Mouse (Mus musculus): ENCODE data around the gene Gm45716. TPM values are rescaled to one million over a fixed set of nuclear protein-coding genes. Genes with fewer than 3 reads are reported as not detected.

The Gm45716 gene
- polyA plus RNA-seq, 1 experiment from 2014 or later = 21.4 TPM

GRCm38 (mm10) chr11:90169200-90170013, 18.1 kb upstream of the Gm45716 start:
- H3K27me3 ChIP-seq (replicated peaks; ENCODE audit: control insufficient read depth, insufficient read depth, low read length) = no peaks in the 10 kb centered on the region
- H3K36me3 ChIP-seq (ENCODE audit: control insufficient read depth, insufficient read depth, low read length) = no peaks in the 10 kb centered on the region
- no peak overlapping the region for H3K27ac ChIP-seq (ENCODE audit: low read depth, low read length)
- ATAC-seq (peak; percentile 77), DNase-seq (ENCODE audit: low spot score) (no peak)
- H3K4me3 ChIP-seq (ENCODE audit: low read depth, low read length) = peak overlapping the region; percentile 17; the same call in 1 of the 2 replicates
- no peaks in the 10 kb centered on the region for H3K9me3 ChIP-seq (replicated peaks; ENCODE audit: control insufficient read depth, low read length)
- H3K4me1 ChIP-seq (ENCODE audit: control insufficient read depth, insufficient read depth, low read length) = no peaks in the 10 kb centered on the region
- H3K4me2 ChIP-seq (ENCODE audit: low read length) = peak overlapping the region; percentile 49
- 58% methylated on average over 20 of the region's 20 CpGs for WGBS
- peak overlapping the region; percentile 49; the same call in 1 of the 2 replicates for H3K9ac ChIP-seq (ENCODE audit: low read length)

- H3K9me3 ChIP-seq (replicated peaks; ENCODE audit: control insufficient read depth, low read length) = no peaks in the 10 kb centered on the region
- ATAC-seq = peak; percentile 96
- DNase-seq (ENCODE audit: low spot score) = peak; percentile 93
- H3K27ac ChIP-seq (ENCODE audit: low read depth, low read length) = no peak overlapping the region
- peak overlapping the region; percentile 17; the same call in 1 of the 2 replicates for H3K4me3 ChIP-seq (ENCODE audit: low read depth, low read length)
- H3K36me3 ChIP-seq (ENCODE audit: control insufficient read depth, insufficient read depth, low read length) = no peaks in the 10 kb centered on the region
- H3K4me2 ChIP-seq (ENCODE audit: low read length) = peak overlapping the region; percentile 49
- H3K27me3 ChIP-seq (replicated peaks; ENCODE audit: control insufficient read depth, insufficient read depth, low read length) = no peaks in the 10 kb centered on the region
- H3K9ac ChIP-seq (ENCODE audit: low read length) = peak overlapping the region; percentile 49; the same call in 1 of the 2 replicates
- H3K4me1 ChIP-seq (ENCODE audit: control insufficient read depth, insufficient read depth, low read length) = no peaks in the 10 kb centered on the region
- WGBS = under 1% methylated on average over 7 of the region's 7 CpGs
Observed at GRCm38 (mm10) chr11:90170014-90170320, 17.5 kb upstream of the Gm45716 start.

GRCm38 (mm10) chr11:90172331-90172730, 15.2 kb upstream of the Gm45716 start:
- no peak for ATAC-seq
- Histone ChIP-seq H3K4me3 (ENCODE audit: low read depth, low read length) (no peak overlapping the region), H3K9ac (ENCODE audit: low read length) (no peak overlapping the region), H3K9me3 (replicated peaks; ENCODE audit: control insufficient read depth, low read length) (no peaks in the 10 kb centered on the region), H3K36me3 (ENCODE audit: control insufficient read depth, insufficient read depth, low read length) (no peaks in the 10 kb centered on the region), H3K27me3 (replicated peaks; ENCODE audit: control insufficient read depth, insufficient read depth, low read length) (no peaks in the 10 kb centered on the region), H3K4me1 (ENCODE audit: control insufficient read depth, insufficient read depth, low read length) (no peaks in the 10 kb centered on the region), H3K27ac (ENCODE audit: low read depth, low read length) (no peak overlapping the region), H3K4me2 (ENCODE audit: low read length) (no peak overlapping the region)
- WGBS = 85% methylated on average over 6 of the region's 6 CpGs
- DNase-seq (ENCODE audit: low spot score) = no peak

DNA sequence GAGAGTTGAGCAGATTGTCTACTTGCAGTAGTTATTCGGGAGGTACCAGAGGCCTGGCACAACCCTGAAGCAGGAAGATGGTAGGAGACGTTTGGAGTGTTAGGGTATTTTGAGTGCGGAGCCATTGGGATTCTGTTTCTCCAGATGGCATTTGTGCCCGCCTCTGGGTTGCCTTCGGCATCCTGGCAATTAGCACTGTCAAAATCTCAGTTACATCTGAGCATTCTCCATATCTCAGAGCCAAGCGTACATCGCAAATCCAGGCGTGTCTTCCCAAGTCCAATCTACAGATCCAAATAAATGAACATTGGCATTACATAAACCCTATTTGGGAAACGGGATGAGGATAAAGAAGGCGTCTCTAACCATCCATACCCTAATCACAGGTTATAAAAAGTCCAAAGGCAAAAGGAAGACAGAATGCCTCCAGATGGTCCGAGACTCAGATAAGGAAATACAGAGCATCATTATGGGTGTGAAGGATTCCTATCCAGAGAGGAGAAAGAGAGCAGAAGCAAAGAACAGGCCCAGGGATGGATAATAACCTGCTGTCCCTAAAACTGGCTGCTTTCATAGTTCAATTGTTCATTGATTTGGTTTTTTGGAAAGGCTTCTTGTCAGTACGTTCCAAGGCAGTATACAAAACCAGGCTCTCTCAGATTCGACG, 11.7 kb upstream of the Gm45716 start:
- DNase-seq (ENCODE audit: low spot score) = peak; percentile 56
- no peak overlapping the region for H3K27ac ChIP-seq (ENCODE audit: low read depth, low read length)

GRCm38 (mm10) chr11:90177389-90177788, 10.1 kb upstream of the Gm45716 start:
- H3K36me3 ChIP-seq (ENCODE audit: control insufficient read depth, insufficient read depth, low read length) = no peaks in the 10 kb centered on the region
- H3K27me3 ChIP-seq (replicated peaks; ENCODE audit: control insufficient read depth, insufficient read depth, low read length) = no peaks in the 10 kb centered on the region
- DNase-seq (ENCODE audit: low spot score) = no peak
- no peaks in the 10 kb centered on the region for H3K9me3 ChIP-seq (replicated peaks; ENCODE audit: control insufficient read depth, low read length)
- H3K9ac ChIP-seq (ENCODE audit: low read length) = no peak overlapping the region
- WGBS = 92% methylated on average over 6 of the region's 6 CpGs
- no peak overlapping the region for H3K4me2 ChIP-seq (ENCODE audit: low read length)
- ATAC-seq = no peak
- H3K4me3 ChIP-seq (ENCODE audit: low read depth, low read length) = no peak overlapping the region
- no peaks in the 10 kb centered on the region for H3K4me1 ChIP-seq (ENCODE audit: control insufficient read depth, insufficient read depth, low read length)
- no peak overlapping the region for H3K27ac ChIP-seq (ENCODE audit: low read depth, low read length)

More for the DNA sequence above, 11.7 kb upstream of the Gm45716 start:
- no peak overlapping the region for H3K4me3 ChIP-seq (ENCODE audit: low read depth, low read length)
- H3K36me3 ChIP-seq (ENCODE audit: control insufficient read depth, insufficient read depth, low read length) = no peaks in the 10 kb centered on the region
- no peaks in the 10 kb centered on the region for H3K9me3 ChIP-seq (replicated peaks; ENCODE audit: control insufficient read depth, low read length)
- WGBS = 84% methylated on average over 14 of the region's 14 CpGs
- H3K4me2 ChIP-seq (ENCODE audit: low read length) = no peak overlapping the region
- peak; percentile 37; the same call in 1 of the 2 replicates for ATAC-seq
- no peaks in the 10 kb centered on the region for H3K4me1 ChIP-seq (ENCODE audit: control insufficient read depth, insufficient read depth, low read length)
- H3K9ac ChIP-seq (ENCODE audit: low read length) = no peak overlapping the region
- H3K27me3 ChIP-seq (replicated peaks; ENCODE audit: control insufficient read depth, insufficient read depth, low read length) = no peaks in the 10 kb centered on the region

- H3K4me2 ChIP-seq (ENCODE audit: low read length) = no peak overlapping the region
- ATAC-seq = no peak
- no peak overlapping the region for H3K27ac ChIP-seq (ENCODE audit: low read depth, low read length)
- no peak overlapping the region for H3K4me3 ChIP-seq (ENCODE audit: low read depth, low read length)
- H3K36me3 ChIP-seq (ENCODE audit: control insufficient read depth, insufficient read depth, low read length) = no peaks in the 10 kb centered on the region
- H3K9ac ChIP-seq (ENCODE audit: low read length) = no peak overlapping the region
- no peaks in the 10 kb centered on the region for H3K4me1 ChIP-seq (ENCODE audit: control insufficient read depth, insufficient read depth, low read length)
- peak; percentile 78 for DNase-seq (ENCODE audit: low spot score)
- no peaks in the 10 kb centered on the region for H3K27me3 ChIP-seq (replicated peaks; ENCODE audit: control insufficient read depth, insufficient read depth, low read length)
- WGBS = 14% methylated on average over 2 of the region's 2 CpGs
- no peaks in the 10 kb centered on the region for H3K9me3 ChIP-seq (replicated peaks; ENCODE audit: control insufficient read depth, low read length)
Observed at GRCm38 (mm10) chr11:90183361-90183760, 4.1 kb upstream of the Gm45716 start.

- DNase-seq (ENCODE audit: low spot score) (no peak), ATAC-seq (no peak)
- H3K4me1 ChIP-seq (ENCODE audit: control insufficient read depth, insufficient read depth, low read length) = no peaks in the 10 kb centered on the region
- no peak overlapping the region for H3K27ac ChIP-seq (ENCODE audit: low read depth, low read length)
- H3K9ac ChIP-seq (ENCODE audit: low read length) = no peak overlapping the region
- no peaks in the 10 kb centered on the region for H3K36me3 ChIP-seq (ENCODE audit: control insufficient read depth, insufficient read depth, low read length)
- H3K9me3 ChIP-seq (replicated peaks; ENCODE audit: control insufficient read depth, low read length) = no peaks in the 10 kb centered on the region
- H3K4me3 ChIP-seq (ENCODE audit: low read depth, low read length) = no peak overlapping the region
- no peak overlapping the region for H3K4me2 ChIP-seq (ENCODE audit: low read length)
- WGBS = 74% methylated on average over 4 of the region's 4 CpGs
- H3K27me3 ChIP-seq (replicated peaks; ENCODE audit: control insufficient read depth, insufficient read depth, low read length) = no peaks in the 10 kb centered on the region
Observed at GRCm38 (mm10) chr11:90184756-90185155, 2.7 kb upstream of the Gm45716 start.

- H3K36me3 ChIP-seq (ENCODE audit: control insufficient read depth, insufficient read depth, low read length) = no peaks in the 10 kb centered on the region
- ATAC-seq (no peak), DNase-seq (ENCODE audit: low spot score) (no peak)
- WGBS = 99% methylated on average over 3 of the region's 3 CpGs
- H3K4me1 ChIP-seq (ENCODE audit: control insufficient read depth, insufficient read depth, low read length) = no peaks in the 10 kb centered on the region
- H3K4me3 ChIP-seq (ENCODE audit: low read depth, low read length) = no peak overlapping the region
- H3K4me2 ChIP-seq (ENCODE audit: low read length) = no peak overlapping the region
- no peaks in the 10 kb centered on the region for H3K9me3 ChIP-seq (replicated peaks; ENCODE audit: control insufficient read depth, low read length)
- H3K27me3 ChIP-seq (replicated peaks; ENCODE audit: control insufficient read depth, insufficient read depth, low read length) = no peaks in the 10 kb centered on the region
- no peak overlapping the region for H3K9ac ChIP-seq (ENCODE audit: low read length)
- H3K27ac ChIP-seq (ENCODE audit: low read depth, low read length) = no peak overlapping the region
Observed at GRCm38 (mm10) chr11:90190156-90190555, 2.7 kb downstream of the Gm45716 start.

DNA sequence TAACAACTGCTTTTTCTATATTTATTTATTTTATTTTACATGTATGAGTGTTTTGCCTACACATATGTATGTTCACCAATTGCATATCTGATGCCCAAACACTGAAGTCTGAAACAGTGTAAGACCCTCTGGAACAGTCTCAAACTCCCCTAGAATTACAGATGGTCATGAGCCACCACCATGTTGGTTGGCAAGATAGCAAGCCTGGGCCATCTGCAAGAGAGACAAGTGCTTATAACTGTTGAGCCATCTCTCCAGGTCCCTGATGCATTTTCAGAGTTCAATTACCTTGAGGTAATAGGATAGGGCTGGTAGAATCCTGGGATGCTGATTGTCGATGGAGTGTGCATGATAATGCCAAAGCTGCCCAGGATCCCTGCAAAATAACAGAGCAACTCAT, 7.5 kb downstream of the Gm45716 start:
- no peak overlapping the region for H3K27ac ChIP-seq (ENCODE audit: low read depth, low read length)
- H3K27me3 ChIP-seq (replicated peaks; ENCODE audit: control insufficient read depth, insufficient read depth, low read length) = no peaks in the 10 kb centered on the region
- WGBS = 70% methylated on average over 1 of the region's 1 CpGs
- no peaks in the 10 kb centered on the region; the same call in 1 of the 2 replicates for H3K4me1 ChIP-seq (ENCODE audit: control insufficient read depth, insufficient read depth, low read length)
- ATAC-seq = no peak
- DNase-seq (ENCODE audit: low spot score) = peak; percentile 33
- H3K36me3 ChIP-seq (ENCODE audit: control insufficient read depth, insufficient read depth, low read length) = no peaks in the 10 kb centered on the region
- no peak overlapping the region for H3K4me2 ChIP-seq (ENCODE audit: low read length)
- H3K9me3 ChIP-seq (replicated peaks; ENCODE audit: control insufficient read depth, low read length) = no peaks in the 10 kb centered on the region
- H3K9ac ChIP-seq (ENCODE audit: low read length) = no peak overlapping the region
- no peak overlapping the region for H3K4me3 ChIP-seq (ENCODE audit: low read depth, low read length)

Data from forebrain, embryonic 14.5 days (tissue).